Mouse (Mus musculus) C2C12 (cell line): ENCODE measurements at regions not wholly inside any gene's neighbourhood (a gene's known extent, or its start where the extent isn't known, plus 50 kb on each side); places are given as distances from the start of the nearest gene placed in this dataset.
"Not testable (repeated sequence)": the region's sequence is repeated elsewhere in the genome, so short reads cannot be mapped to it uniquely, and the experiment has no call there.

ENCODE experiments used
- CTCF ChIP-seq: IDR thresholded peaks from one replicate; pipeline ENCODE4 v1.5.1; 2011; ENCODE audit not compliant: control insufficient read depth, insufficient read depth, insufficient read length
- FOSL1 ChIP-seq: IDR thresholded peaks from one replicate; pipeline ENCODE4 v1.8.0; 2011; ENCODE audit warnings: mild to moderate bottlenecking, low read length; ENCODE audit not compliant: poor library complexity, insufficient read depth, severe bottlenecking
- MAX ChIP-seq: IDR thresholded peaks from one replicate; pipeline ENCODE4 v1.6.1; 2011; ENCODE audit warnings: mild to moderate bottlenecking, control low read depth
- USF1 ChIP-seq: IDR thresholded peaks from one replicate; pipeline ENCODE4 v1.6.1; 2011; ENCODE audit warnings: low read depth, mild to moderate bottlenecking, control low read depth, moderate library complexity

- TF ChIP-seq CTCF, FOSL1, MAX, USF1: not testable (repeated sequence)
These were observed 74.2 kb upstream of the Cdh13 start for GRCm38 (mm10) chr8:118209301-118209700.
